Mouse (Mus musculus) liver, embryonic 16.5 days (tissue): ENCODE data around the gene Mogat1. TPM values are rescaled to one million over a fixed set of nuclear protein-coding genes. Genes with fewer than 3 reads are reported as not detected.
"Not testable (repeated sequence)": the region's sequence is repeated elsewhere in the genome, so short reads cannot be mapped to it uniquely, and the experiment has no call there.

ENCODE experiments used
- ATAC-seq: fragments of 200-750 bp; cut with Nextera tagmentation; 2 replicates; pipeline ENCODE4 v1.8.0; 2017; ENCODE audit warnings: low read depth, mild to moderate bottlenecking, moderate number of reproducible peaks, moderate library complexity
- H3K27ac ChIP-seq: fragments of 300-500 bp; sonication (generic); 2 replicates; pipeline ENCODE4 v1.5.1; 2014; ENCODE audit warnings: mild to moderate bottlenecking, low read length
- H3K27me3 ChIP-seq: fragments of 300-500 bp; sonication (generic); 2 replicates; pipeline ENCODE4 v1.6.1; 2014; ENCODE audit warnings: low read depth, low read length, mixed read lengths; ENCODE audit not compliant: control insufficient read depth, insufficient read depth
- H3K36me3 ChIP-seq: fragments of 300-500 bp; sonication (generic); 2 replicates; pipeline ENCODE4 v1.6.1; 2014; ENCODE audit warnings: mild to moderate bottlenecking; ENCODE audit not compliant: control insufficient read depth, insufficient read depth
- H3K4me1 ChIP-seq: fragments of 300-500 bp; sonication (generic); 2 replicates; pipeline ENCODE4 v1.6.1; 2014; ENCODE audit warnings: low read depth, low read length, mixed read lengths; ENCODE audit not compliant: control insufficient read depth
- H3K4me2 ChIP-seq: fragments of 300-500 bp; sonication (generic); 2 replicates; pipeline ENCODE4 v1.6.1; 2014; ENCODE audit warnings: low read depth, low read length, mixed read lengths
- H3K4me3 ChIP-seq: fragments of 300-500 bp; sonication (generic); 2 replicates; pipeline ENCODE4 v1.5.1; 2014; ENCODE audit warnings: low read depth, mild to moderate bottlenecking, low read length
- H3K9ac ChIP-seq: fragments of 300-500 bp; sonication (generic); 2 replicates; pipeline ENCODE4 v1.6.1; 2014; ENCODE audit warnings: low read depth, low read length
- H3K9me3 ChIP-seq: fragments of 300-500 bp; sonication (generic); replicated peaks from 2 replicates; pipeline ENCODE4 v1.6.1; 2016; ENCODE audit warnings: low read length; ENCODE audit not compliant: control insufficient read depth
- WGBS: fragments of 180-500 bp; shearing (Covaris S2); extraction: QIAGEN DNeasy Blood & Tissue Kit; methylation state at CpG from one replicate; pipeline ENCODE4 v1.1.7; 2014; ENCODE audit not compliant: insufficient replicate concordance; 5-methylcytosine and 5-hydroxymethylcytosine counted together
- polyA plus RNA-seq: library from polyadenylated mRNA; unstranded; fragments of >200 nt; fragmentation: Nextera tagmentation; extraction: Ambion mirVana; gene quantifications from 2 replicates; pipeline ENCODE4 v1.2.1, GENCODE M21; 2015

Gene Mogat1
- not detected in 2 replicates for polyA plus RNA-seq

DNA sequence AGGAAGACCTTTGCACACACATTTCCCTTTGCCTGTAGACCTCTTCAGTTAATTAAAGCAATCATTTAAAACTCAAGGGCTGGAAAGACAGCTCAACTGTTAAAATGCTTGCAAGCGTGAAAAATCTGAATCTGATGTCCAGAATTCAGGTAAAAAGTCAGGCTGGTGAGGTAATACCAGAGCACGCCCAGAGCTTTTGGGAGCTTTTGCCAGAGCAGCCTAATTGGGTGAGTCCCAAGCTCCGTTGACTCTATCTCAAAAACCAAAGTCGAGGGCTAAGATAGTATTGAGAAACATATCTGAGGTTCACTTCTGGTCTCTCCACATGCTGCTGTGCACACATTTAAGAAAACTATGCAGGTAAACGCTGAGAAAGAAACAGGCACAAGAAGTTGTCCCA is at the start of gene Mogat1:
Gene Mogat1 (plus strand): TSS at position 130 of the 400 bp plus-strand sequence.
- Histone ChIP-seq H3K9ac (no peak within 1 kb of the TSS), H3K4me3 (no peak within 1 kb of the TSS), H3K27me3 (no peaks in the 10 kb centered on the region; the same call in 1 of the 2 replicates), H3K4me1 (no peaks in the 10 kb centered on the region), H3K36me3 (no peaks in the 10 kb centered on the region), H3K4me2 (no peak within 1 kb of the TSS), H3K27ac (no peak within 1 kb of the TSS), H3K9me3 (no peaks in the 10 kb centered on the region)
- no peak for ATAC-seq
- WGBS, result 45% methylated on average over 5 of the region's 5 CpGs

GRCm38 (mm10) chr1:78472441-78472840 is 38.4 kb upstream of the Mogat1 start:
- Histone ChIP-seq H3K9me3 (no peaks in the 10 kb centered on the region), H3K27ac (no peak overlapping the region), H3K4me3 (no peak overlapping the region), H3K36me3 (peaks cover 30% of the 10 kb centered on the region), H3K4me1 (no peaks in the 10 kb centered on the region), H3K9ac (no peak overlapping the region), H3K27me3 (no peaks in the 10 kb centered on the region), H3K4me2 (no peak overlapping the region)
- 76% methylated on average over 5 of the region's 5 CpGs for WGBS
- no peak for ATAC-seq

- WGBS, result 87% methylated on average over 3 of the region's 3 CpGs
- H3K9me3 ChIP-seq, result no peaks in the 10 kb centered on the region
- peaks cover 4% of the 10 kb centered on the region; the same call in 1 of the 2 replicates for H3K36me3 ChIP-seq
- no peak overlapping the region for H3K27ac ChIP-seq
- no peak overlapping the region for H3K9ac ChIP-seq
- no peak overlapping the region for H3K4me3 ChIP-seq
- no peak for ATAC-seq
- H3K4me1 ChIP-seq, result peaks cover 15% of the 10 kb centered on the region
- no peak overlapping the region for H3K4me2 ChIP-seq
- H3K27me3 ChIP-seq, result no peaks in the 10 kb centered on the region
These were observed 27.4 kb upstream of the Mogat1 start for GRCm38 (mm10) chr1:78483430-78483829.

DNA sequence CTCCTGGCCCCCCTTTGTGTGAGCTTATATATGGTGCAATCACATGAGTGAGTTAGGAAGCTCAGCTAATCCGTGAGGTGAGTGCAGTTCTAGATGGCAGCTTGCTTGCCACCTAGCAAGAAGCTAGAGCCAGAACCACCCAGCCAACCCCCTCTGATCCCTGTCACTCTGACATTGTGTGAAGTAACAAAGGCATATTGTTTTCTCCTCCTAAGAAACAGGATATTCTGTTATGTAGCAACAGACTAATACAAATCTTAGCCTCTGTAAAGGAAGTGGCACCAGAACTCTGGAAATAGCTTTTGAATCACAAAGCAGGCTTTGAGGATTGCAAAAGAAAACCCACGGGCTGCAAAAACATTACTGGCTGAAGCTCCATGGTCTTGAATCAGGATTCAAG is 26.4 kb upstream of the Mogat1 start:
- H3K4me3 ChIP-seq, result no peak overlapping the region
- H3K4me1 ChIP-seq, result peaks cover 16% of the 10 kb centered on the region
- no peak for ATAC-seq
- no peaks in the 10 kb centered on the region for H3K9me3 ChIP-seq
- peaks cover 4% of the 10 kb centered on the region; the same call in 1 of the 2 replicates for H3K36me3 ChIP-seq
- H3K9ac ChIP-seq, result no peak overlapping the region
- 63% methylated on average over 2 of the region's 2 CpGs for WGBS
- H3K27ac ChIP-seq, result no peak overlapping the region
- H3K4me2 ChIP-seq, result no peak overlapping the region
- H3K27me3 ChIP-seq, result no peaks in the 10 kb centered on the region

- peak overlapping the region; percentile 82 for H3K27ac ChIP-seq
- no peaks in the 10 kb centered on the region for H3K27me3 ChIP-seq
- H3K4me3 ChIP-seq, result peak overlapping the region; percentile 95
- ATAC-seq, result no peak
- H3K4me2 ChIP-seq, result peak overlapping the region; percentile 83
- H3K9me3 ChIP-seq, result no peaks in the 10 kb centered on the region
- H3K36me3 ChIP-seq, result no peaks in the 10 kb centered on the region
- peaks cover 22% of the 10 kb centered on the region for H3K4me1 ChIP-seq
- peak overlapping the region; percentile 89 for H3K9ac ChIP-seq
- WGBS, result under 1% methylated on average over 28 of the region's 28 CpGs
These were observed 22.4 kb upstream of the Mogat1 start for GRCm38 (mm10) chr1:78488427-78488751.

DNA sequence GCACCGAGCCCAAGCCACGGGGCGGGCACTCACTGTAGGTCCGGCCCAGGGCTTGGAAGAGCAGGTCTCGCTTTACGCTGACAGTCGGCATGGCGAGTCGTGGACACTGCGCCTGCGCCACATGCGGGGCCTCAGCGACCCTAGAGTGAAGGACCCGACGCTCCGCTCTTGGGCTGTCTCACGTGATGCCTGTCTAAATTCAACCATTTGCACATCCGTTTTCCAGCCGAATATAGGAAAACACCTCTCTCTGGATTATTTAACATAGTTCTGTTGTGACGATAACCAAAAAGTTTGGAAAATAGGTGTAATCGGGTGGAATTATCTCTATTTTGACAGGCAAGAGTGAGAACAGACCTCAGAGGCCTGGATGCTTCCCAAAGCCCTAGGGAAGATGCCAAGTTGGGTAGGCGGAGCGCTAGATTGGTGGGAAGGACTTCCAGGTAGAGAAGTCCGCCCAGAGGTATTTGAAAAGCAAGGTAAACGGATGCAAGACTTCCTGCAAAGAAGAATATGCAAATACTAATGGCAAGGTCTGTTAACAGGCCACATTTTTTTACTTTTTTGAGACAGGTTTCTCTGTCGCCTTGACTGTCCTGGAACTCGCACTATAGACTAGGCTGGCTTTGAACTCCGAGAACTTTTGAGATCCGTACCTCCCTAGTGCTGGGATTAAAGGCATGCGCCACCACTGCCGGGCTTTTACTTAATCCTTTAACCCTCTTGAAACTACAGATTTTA is 21.9 kb upstream of the Mogat1 start, which contains the start of gene Farsb:
Gene Farsb (minus strand): TSS at position 146 of the 741 bp plus-strand sequence.
- WGBS, result under 1% methylated on average over 31 of the region's 31 CpGs

GRCm38 (mm10) chr1:78490143-78490542 is 20.6 kb upstream of the Mogat1 start:
- H3K4me1 ChIP-seq, result peaks cover 22% of the 10 kb centered on the region
- H3K4me2 ChIP-seq, result no peak overlapping the region
- no peak overlapping the region for H3K4me3 ChIP-seq
- no peaks in the 10 kb centered on the region for H3K9me3 ChIP-seq
- no peak overlapping the region for H3K27ac ChIP-seq
- no peaks in the 10 kb centered on the region for H3K36me3 ChIP-seq
- 67% methylated on average over 1 of the region's 1 CpGs for WGBS
- H3K9ac ChIP-seq, result no peak overlapping the region; the same call in 1 of the 2 replicates
- H3K27me3 ChIP-seq, result no peaks in the 10 kb centered on the region
- no peak for ATAC-seq

More for the DNA sequence above, 21.9 kb upstream of the Mogat1 start, which contains the start of gene Farsb:
- peak within 1 kb of the TSS; percentile 83 for H3K4me2 ChIP-seq
- H3K4me1 ChIP-seq, result peaks cover 22% of the 10 kb centered on the region
- H3K4me3 ChIP-seq, result peak within 1 kb of the TSS; percentile 95
- no peaks in the 10 kb centered on the region for H3K27me3 ChIP-seq
- H3K9ac ChIP-seq, result peak within 1 kb of the TSS; percentile 89
- no peaks in the 10 kb centered on the region for H3K36me3 ChIP-seq
- peak; percentile 95 for ATAC-seq
- H3K9me3 ChIP-seq, result no peaks in the 10 kb centered on the region
- H3K27ac ChIP-seq, result peak within 1 kb of the TSS; percentile 82

DNA sequence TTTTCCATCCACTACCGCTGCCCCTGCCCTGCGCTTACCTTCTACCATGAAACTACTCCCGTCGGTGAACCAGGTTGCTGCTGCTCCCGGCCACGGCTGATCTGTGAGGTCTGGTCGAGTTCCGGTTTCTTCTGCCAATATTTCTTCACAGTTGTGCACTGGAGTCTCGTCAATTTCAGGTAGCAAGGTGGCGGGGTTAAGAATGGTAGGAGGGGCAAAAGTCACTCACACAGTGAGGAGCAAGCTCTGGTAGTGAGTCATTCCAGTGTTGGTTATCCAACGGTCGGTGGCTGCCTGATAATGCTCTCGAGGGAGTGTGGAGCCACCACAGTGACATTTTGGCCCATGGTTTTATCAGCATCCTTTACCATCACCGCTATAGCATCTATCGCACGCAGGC is 9.8 kb upstream of the Mogat1 start:
- H3K4me1 ChIP-seq, result no peaks in the 10 kb centered on the region
- ATAC-seq, result no peak
- H3K9me3 ChIP-seq, result no peaks in the 10 kb centered on the region; the same call in 1 of the 2 replicates
- H3K9ac ChIP-seq, result no peak overlapping the region
- no peaks in the 10 kb centered on the region for H3K27me3 ChIP-seq
- H3K4me3 ChIP-seq, result no peak overlapping the region
- WGBS, result 75% methylated on average over 16 of the region's 16 CpGs
- no peak overlapping the region for H3K27ac ChIP-seq
- no peaks in the 10 kb centered on the region for H3K36me3 ChIP-seq
- H3K4me2 ChIP-seq, result no peak overlapping the region

DNA sequence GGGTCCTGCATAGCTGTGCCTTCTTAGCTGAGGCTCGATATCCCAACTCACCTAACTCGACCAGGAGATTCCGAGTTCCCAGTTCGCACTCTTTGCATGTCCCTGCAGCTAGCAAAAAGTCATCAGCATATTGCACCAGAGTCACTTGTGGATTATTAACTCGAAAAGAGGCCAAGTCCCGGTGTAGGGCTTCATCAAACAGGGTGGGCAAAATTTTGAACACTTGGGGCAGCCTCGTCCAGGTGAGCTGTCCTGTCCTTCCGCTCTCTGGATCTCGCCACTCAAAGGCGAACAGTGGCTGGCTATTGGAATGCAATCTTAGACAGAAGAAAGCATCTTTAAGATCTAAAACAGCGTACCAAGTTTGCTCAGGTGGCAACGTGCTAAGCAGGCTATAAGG is 8.9 kb upstream of the Mogat1 start:
- H3K4me1 ChIP-seq, H3K9me3 ChIP-seq, ATAC-seq, H3K27me3 ChIP-seq, H3K4me2 ChIP-seq, H3K9ac ChIP-seq, H3K4me3 ChIP-seq, H3K36me3 ChIP-seq, H3K27ac ChIP-seq: not testable (repeated sequence)
- 73% methylated on average over 12 of the region's 12 CpGs for WGBS
